Comparison of ENCODE assay signal across 8 mouse cellular contexts in the genomic region with DNA sequence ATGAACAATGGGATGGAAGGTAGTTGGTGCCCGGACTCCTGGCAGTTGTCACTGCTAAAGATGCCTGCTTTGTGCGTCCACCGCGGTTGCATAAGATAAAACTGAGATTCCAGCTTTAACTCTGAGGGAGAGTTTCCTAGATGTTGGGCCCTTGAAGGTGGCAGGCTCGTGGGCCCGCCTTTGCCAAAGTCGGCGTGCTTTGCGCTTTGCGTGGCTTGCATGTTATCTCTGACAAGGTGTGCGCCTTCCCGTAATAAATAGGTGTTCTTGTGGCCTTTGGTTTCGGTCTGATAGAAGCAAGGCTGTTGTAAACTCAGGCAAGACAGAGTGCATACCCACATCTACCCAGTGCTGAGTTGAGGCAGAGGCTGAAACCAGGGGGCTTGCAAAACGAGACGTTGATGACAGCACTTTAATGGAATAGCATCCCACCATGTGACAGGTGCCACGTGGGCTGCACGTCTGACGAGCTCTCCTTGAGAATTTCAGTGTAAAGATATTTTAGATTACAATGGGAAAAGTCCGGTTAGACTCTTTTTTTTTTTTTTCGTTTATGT. TPM values are rescaled to one million over a fixed set of nuclear protein-coding genes. Genes with fewer than 3 reads are reported as not detected.
DNase-seq lines count a peak whose midpoint lies in the region; ATAC-seq and TF ChIP-seq lines count a peak whose summit lies in the region.

No protein-coding gene starts in this region.

- 6% methylated on average over 20 of the region's 20 CpGs for WGBS in hindbrain, embryonic 15.5 days

- no peaks in the 10 kb centered on the region for H3K27me3 ChIP-seq in hindbrain, embryonic 15.5 days
- no peaks in the 10 kb centered on the region for H3K27me3 ChIP-seq in myocyte (ENCODE audit: control insufficient read depth, insufficient read depth, insufficient read length)

- peaks cover 3% of the 10 kb centered on the region; the same call in 1 of the 2 replicates for H3K4me1 ChIP-seq in brown adipose tissue, adult 24 weeks (ENCODE audit: control insufficient read depth, insufficient read depth, insufficient read length, low read length)
- peaks cover 34% of the 10 kb centered on the region for H3K4me1 ChIP-seq in hindbrain, embryonic 15.5 days (replicated peaks)

- DNase-seq in layer of hippocampus, adult 2 months (ENCODE audit: low spot score in 2 of 2), result no peak
- DNase-seq in layer of hippocampus, adult 9-10 months (ENCODE audit: low spot score), result no peak
- DNase-seq in ovary, postnatal 14 days (ENCODE audit: low spot score), result no peak
- no peak for DNase-seq in spleen, adult 12 weeks (ENCODE audit: low spot score)
- no peak for DNase-seq in cerebellum, postnatal 36 days

- no peaks in the 10 kb centered on the region for H3K36me3 ChIP-seq in hindbrain, embryonic 15.5 days
- H3K36me3 ChIP-seq in myocyte (ENCODE audit: control insufficient read depth, insufficient read depth), result no peaks in the 10 kb centered on the region

- H3ac ChIP-seq in myocyte (ENCODE audit: control insufficient read depth, insufficient read length), result peak overlapping the region; percentile 31

- peaks cover 24% of the 10 kb centered on the region for H3K79me2 ChIP-seq in myocyte (ENCODE audit: control insufficient read depth, insufficient read depth)

- no peak for TF ChIP-seq CTCF in layer of hippocampus, adult 2 months (conservative IDR thresholded peaks at IDR 0.05)

- peak; percentile 31 for ATAC-seq in hindbrain, embryonic 15.5 days (ENCODE audit: low FRiP score, low read depth)

- H3K4me2 ChIP-seq in hindbrain, embryonic 15.5 days, result peak overlapping the region; percentile 85
- H3K4me2 ChIP-seq in myocyte (ENCODE audit: low read depth), result peak overlapping the region; percentile 94

- TF ChIP-seq POLR2A in myocyte (IDR thresholded peaks at IDR 0.05; ENCODE audit: insufficient read length, low read depth), result no peak

- H3K27ac ChIP-seq in layer of hippocampus, adult 2 months, result peak overlapping the region; percentile 93
- peak overlapping the region; percentile 66 for H3K27ac ChIP-seq in brown adipose tissue, adult 24 weeks (replicated peaks; ENCODE audit: low read depth, low read length)
- peak overlapping the region; percentile 69 for H3K27ac ChIP-seq in hindbrain, embryonic 15.5 days (replicated peaks)

- H3K4me3 ChIP-seq in layer of hippocampus, adult 2 months, result peak overlapping the region; percentile 86
- peak overlapping the region; percentile 78 for H3K4me3 ChIP-seq in brown adipose tissue, adult 24 weeks (ENCODE audit: insufficient read depth, low read depth, low read length)
- H3K4me3 ChIP-seq in hindbrain, embryonic 15.5 days, result peak overlapping the region; percentile 73
- H3K4me3 ChIP-seq in myocyte, result peak overlapping the region; percentile 52

- no peaks in the 10 kb centered on the region for H3K9me3 ChIP-seq in hindbrain, embryonic 15.5 days

- H3K9ac ChIP-seq in hindbrain, embryonic 15.5 days, result peak overlapping the region; percentile 61

TF ChIP-seq in myocyte, 11 proteins besides CTCF, POLR2A, EP300 and RAD21:
- TF ChIP-seq E2F4 (IDR thresholded peaks at IDR 0.05; ENCODE audit: insufficient read depth), result no peak
- TF ChIP-seq MAX (IDR thresholded peaks at IDR 0.05; ENCODE audit: low read depth), result no peak
- TF ChIP-seq MYOG (IDR thresholded peaks at IDR 0.05; ENCODE audit: control insufficient read depth in 1 of 3, insufficient read depth in 1 of 3, insufficient read length in 2 of 3, low read depth in 2 of 3), result no peak
- no peak for TF ChIP-seq SRF (IDR thresholded peaks at IDR 0.05; ENCODE audit: control insufficient read depth, insufficient read length, low read depth)
- no peak for TF ChIP-seq TCF3 (IDR thresholded peaks at IDR 0.05; ENCODE audit: insufficient read length, low read depth)
- TF ChIP-seq REST (IDR thresholded peaks at IDR 0.05; ENCODE audit: insufficient read depth, insufficient read length), result no peak
- no peak for TF ChIP-seq MYOD1 (IDR thresholded peaks at IDR 0.05; ENCODE audit: control insufficient read depth in 1 of 3, insufficient read length in 2 of 3, low read depth in 2 of 3)
- no peak for TF ChIP-seq USF1 (IDR thresholded peaks at IDR 0.05; ENCODE audit: low read depth)
- no peak for TF ChIP-seq TCF12 (IDR thresholded peaks at IDR 0.05; ENCODE audit: insufficient read depth, poor library complexity, severe bottlenecking)
- TF ChIP-seq CEBPB (IDR thresholded peaks at IDR 0.05; ENCODE audit: insufficient read depth, poor library complexity, severe bottlenecking), result no peak
- no peak for TF ChIP-seq POLR2AphosphoS2 (IDR thresholded peaks at IDR 0.05; ENCODE audit: insufficient read length, low read depth)
TF ChIP-seq in myocyte: peak in this region for 0.

RNA-seq across cellular contexts. Expression of gene F3, which starts 0.7 kb away (rescaled TPM):
- 10 to 100 TPM; 52.6 to 68.0 TPM for total RNA-seq in layer of hippocampus, adult 2 months (2021)
- polyA plus RNA-seq in brown adipose tissue, adult 24 weeks (2012; ENCODE audit: insufficient read depth, insufficient read length, missing spikeins), result 32.7 and 54.0 TPM in 2 replicates
- polyA plus RNA-seq in hindbrain, embryonic 15.5 days (2015; fragmentation: Nextera tagmentation; extraction: Ambion mirVana), result 8.2 and 8.4 TPM in 2 replicates
- 3.6 TPM for polyA plus RNA-seq in myocyte (2012; fragmentation: generic; extraction: Trizol)

RNA-seq across cellular contexts. Expression of gene 4930432M17Rik, which starts 53.5 kb away (rescaled TPM):
- total RNA-seq in layer of hippocampus, adult 2 months (2021), result not detected
- polyA plus RNA-seq in brown adipose tissue, adult 24 weeks (2012; ENCODE audit: insufficient read depth, insufficient read length, missing spikeins), result not detected in 2 replicates
- not detected in 2 replicates for polyA plus RNA-seq in hindbrain, embryonic 15.5 days (2015; fragmentation: Nextera tagmentation; extraction: Ambion mirVana)
- not detected for polyA plus RNA-seq in myocyte (2012; fragmentation: generic; extraction: Trizol)
